Mouse (Mus musculus): Measurements from ENCODE around the gene Olfr366. TPM values are rescaled to one million over a fixed set of nuclear protein-coding genes. Genes with fewer than 3 reads are reported as not detected.
"Not testable (repeated sequence)": the region's sequence is repeated elsewhere in the genome, so short reads cannot be mapped to it uniquely, and the experiment has no call there.

The Olfr366 gene
- polyA plus RNA-seq (2015; fragmentation: Nextera tagmentation; extraction: Ambion mirVana) = not detected in 2 replicates

- Histone ChIP-seq H3K9ac (no peak within 1 kb of the TSS), H3K4me1 (no peaks in the 10 kb centered on the region), H3K27ac (replicated peaks) (no peak within 1 kb of the TSS), H3K4me2 (no peak within 1 kb of the TSS), H3K9me3 (no peaks in the 10 kb centered on the region; the same call in 1 of the 2 replicates), H3K4me3 (no peak within 1 kb of the TSS), H3K36me3 (no peaks in the 10 kb centered on the region), H3K27me3 (replicated peaks) (no peaks in the 10 kb centered on the region)
- ATAC-seq (ENCODE audit: extremely low read depth, insufficient number of reproducible peaks, low FRiP score, low TSS enrichment) = no peak
Observed at GRCm38 (mm10) chr2:37211274-37211673, at the start of gene Olfr366. Gene Olfr366 (plus strand): TSS chr2:37211574.

GRCm38 (mm10) chr2:37187898-37188297 is 23.5 kb upstream of the Olfr366 start, which contains the start of gene Olfr365:
Gene Olfr365 (plus strand): TSS chr2:37188198.
- Histone ChIP-seq H3K27ac (replicated peaks) (no peak within 1 kb of the TSS), H3K4me3 (no peak within 1 kb of the TSS), H3K27me3 (replicated peaks) (no peaks in the 10 kb centered on the region), H3K9ac (no peak within 1 kb of the TSS), H3K9me3 (peaks cover 10% of the 10 kb centered on the region; the same call in 1 of the 2 replicates), H3K4me2 (no peak within 1 kb of the TSS), H3K36me3 (no peaks in the 10 kb centered on the region), H3K4me1 (no peaks in the 10 kb centered on the region)
- WGBS = 54% methylated on average over 3 of the region's 3 CpGs
- ATAC-seq (ENCODE audit: extremely low read depth, insufficient number of reproducible peaks, low FRiP score, low TSS enrichment) = no peak

GRCm38 (mm10) chr2:37261781-37262180 is 50.4 kb downstream of the Olfr366 start:
- not testable (repeated sequence) for H3K4me3 ChIP-seq; H3K9ac ChIP-seq; ATAC-seq (ENCODE audit: extremely low read depth, insufficient number of reproducible peaks, low FRiP score, low TSS enrichment); H3K4me1 ChIP-seq; H3K27me3 ChIP-seq (replicated peaks); H3K4me2 ChIP-seq; H3K27ac ChIP-seq (replicated peaks); H3K36me3 ChIP-seq
- WGBS = 67% methylated on average over 7 of the region's 7 CpGs
- 0 out of 2 replicates have a peak, but pooled peaks cover 11% of the 10 kb centered on the region for H3K9me3 ChIP-seq

Other genes starting within 250 kb of the Olfr366 start
- not detected in 2 replicates for gene Olfr357, start 217.7 kb upstream of the Olfr366 start, polyA plus RNA-seq (2015; fragmentation: Nextera tagmentation; extraction: Ambion mirVana)
- gene Olfr358, start 202.2 kb upstream of the Olfr366 start, polyA plus RNA-seq (2015; fragmentation: Nextera tagmentation; extraction: Ambion mirVana) = not detected in 2 replicates
- not detected in 2 replicates for gene Olfr360, start 145.8 kb upstream of the Olfr366 start, polyA plus RNA-seq (2015; fragmentation: Nextera tagmentation; extraction: Ambion mirVana)
- not detected in 2 replicates for gene Olfr361, start 122.3 kb upstream of the Olfr366 start, polyA plus RNA-seq (2015; fragmentation: Nextera tagmentation; extraction: Ambion mirVana)
- not detected in 2 replicates for gene Olfr362, start 93.7 kb upstream of the Olfr366 start, polyA plus RNA-seq (2015; fragmentation: Nextera tagmentation; extraction: Ambion mirVana)
- not detected in 2 replicates for gene Olfr364-ps1, start 72.3 kb upstream of the Olfr366 start, polyA plus RNA-seq (2015; fragmentation: Nextera tagmentation; extraction: Ambion mirVana)
- not detected in 2 replicates for gene Olfr365, start 23.4 kb upstream of the Olfr366 start, polyA plus RNA-seq (2015; fragmentation: Nextera tagmentation; extraction: Ambion mirVana)
- gene Olfr368, start 114.9 kb downstream of the Olfr366 start, polyA plus RNA-seq (2015; fragmentation: Nextera tagmentation; extraction: Ambion mirVana) = not detected in 2 replicates
- 29.7 and 33.4 TPM in 2 replicates for gene Pdcl, start 147.8 kb downstream of the Olfr366 start, polyA plus RNA-seq (2015; fragmentation: Nextera tagmentation; extraction: Ambion mirVana)
- gene Rc3h2, start 211.3 kb downstream of the Olfr366 start, polyA plus RNA-seq (2015; fragmentation: Nextera tagmentation; extraction: Ambion mirVana) = 9.0 and 9.6 TPM in 2 replicates
- 3.9 and 4.3 TPM in 2 replicates for gene Zbtb26, start 231.6 kb downstream of the Olfr366 start, polyA plus RNA-seq (2015; fragmentation: Nextera tagmentation; extraction: Ambion mirVana)
- 3.9 and 4.0 TPM in 2 replicates for gene Zbtb6, start 231.6 kb downstream of the Olfr366 start, polyA plus RNA-seq (2015; fragmentation: Nextera tagmentation; extraction: Ambion mirVana)
- 25.8 and 26.1 TPM in 2 replicates for gene Rabgap1, start 231.7 kb downstream of the Olfr366 start, polyA plus RNA-seq (2015; fragmentation: Nextera tagmentation; extraction: Ambion mirVana)